Mouse (Mus musculus): ENCODE data around the gene Schip1. TPM values are rescaled to one million over a fixed set of nuclear protein-coding genes. Genes with fewer than 3 reads are reported as not detected.

The Schip1 gene
- 72.6 and 76.9 TPM in 2 replicates for polyA plus RNA-seq (2014; fragmentation: Nextera tagmentation; extraction: Ambion mirVana)

DNA sequence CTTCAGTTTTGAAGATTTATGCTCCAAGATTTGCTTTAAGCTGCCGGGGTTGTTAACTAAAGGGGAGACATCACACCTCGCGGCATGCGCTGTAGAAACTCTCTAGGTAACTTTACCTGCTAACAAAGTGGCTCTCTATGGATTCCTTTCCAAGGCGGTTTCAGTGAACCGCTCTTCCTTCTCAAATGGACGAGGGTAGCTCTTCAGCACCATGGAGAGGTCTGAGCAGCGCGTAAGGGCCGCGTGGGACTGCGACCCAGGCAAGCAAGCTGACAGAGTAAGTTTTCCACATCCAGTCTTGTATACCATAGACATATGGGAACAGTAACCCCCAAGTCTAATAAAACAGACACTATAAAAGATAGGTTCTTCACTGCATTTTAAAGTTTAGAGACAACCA lies at the start of gene Schip1:
Schip1 (plus strand) TSS at position 72 of the 400 bp plus-strand sequence.
- no peaks in the 10 kb centered on the region for H3K27me3 ChIP-seq (ENCODE audit: control insufficient read depth, insufficient read depth, low read length)
- H3K4me2 ChIP-seq (ENCODE audit: low read depth, low read length, severe bottlenecking) = no peak within 1 kb of the TSS
- no peaks in the 10 kb centered on the region for H3K9me3 ChIP-seq (ENCODE audit: control insufficient read depth, low read length)
- no peak for ATAC-seq (replicated peaks; ENCODE audit: low FRiP score)
- no peaks in the 10 kb centered on the region for H3K4me1 ChIP-seq (replicated peaks; ENCODE audit: control insufficient read depth, insufficient read depth, low read length)
- no peak within 1 kb of the TSS for H3K4me3 ChIP-seq (ENCODE audit: low read depth, low read length)
- no peak within 1 kb of the TSS for H3K27ac ChIP-seq (ENCODE audit: low read depth, low read length)
- 41% methylated on average over 12 of the region's 12 CpGs for WGBS
- DNase-seq (ENCODE audit: low spot score) = peak; percentile 72
- H3K36me3 ChIP-seq (ENCODE audit: control insufficient read depth, insufficient read depth, low read length) = no peaks in the 10 kb centered on the region
- no peak within 1 kb of the TSS for H3K9ac ChIP-seq (ENCODE audit: low read length)

DNA sequence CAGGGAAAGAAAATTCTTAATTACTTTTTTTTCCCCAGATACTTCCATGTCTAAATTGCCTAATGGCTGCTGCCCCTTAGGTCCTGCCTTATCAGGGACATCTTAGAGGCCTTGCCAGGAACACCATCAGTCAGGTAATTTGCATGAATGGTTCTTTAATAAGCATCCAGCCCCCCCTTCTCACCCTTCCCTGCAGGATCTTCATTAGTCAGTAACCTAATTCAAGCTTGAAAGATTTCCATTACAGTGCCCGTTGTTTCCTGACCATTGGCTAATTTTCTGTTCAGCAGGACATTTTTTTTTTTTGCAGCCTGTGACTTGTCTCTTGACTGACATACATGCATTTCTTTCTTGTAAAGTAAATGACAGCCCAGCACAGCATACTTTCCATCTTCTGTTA lies 48.8 kb upstream of the Schip1 start:
- no peak overlapping the region for H3K27ac ChIP-seq (ENCODE audit: low read depth, low read length)
- WGBS = 25% methylated on average over 1 of the region's 1 CpGs
- H3K4me3 ChIP-seq (ENCODE audit: low read depth, low read length) = no peak overlapping the region
- H3K4me2 ChIP-seq (ENCODE audit: low read depth, low read length, severe bottlenecking) = no peak overlapping the region
- no peaks in the 10 kb centered on the region for H3K4me1 ChIP-seq (replicated peaks; ENCODE audit: control insufficient read depth, insufficient read depth, low read length)
- H3K9me3 ChIP-seq (ENCODE audit: control insufficient read depth, low read length) = no peaks in the 10 kb centered on the region
- no peak overlapping the region for H3K9ac ChIP-seq (ENCODE audit: low read length)
- no peaks in the 10 kb centered on the region for H3K27me3 ChIP-seq (ENCODE audit: control insufficient read depth, insufficient read depth, low read length)
- ATAC-seq (replicated peaks; ENCODE audit: low FRiP score) (no peak; the same call in 1 of the 2 replicates), DNase-seq (ENCODE audit: low spot score) (no peak)
- no peaks in the 10 kb centered on the region for H3K36me3 ChIP-seq (ENCODE audit: control insufficient read depth, insufficient read depth, low read length)

DNA sequence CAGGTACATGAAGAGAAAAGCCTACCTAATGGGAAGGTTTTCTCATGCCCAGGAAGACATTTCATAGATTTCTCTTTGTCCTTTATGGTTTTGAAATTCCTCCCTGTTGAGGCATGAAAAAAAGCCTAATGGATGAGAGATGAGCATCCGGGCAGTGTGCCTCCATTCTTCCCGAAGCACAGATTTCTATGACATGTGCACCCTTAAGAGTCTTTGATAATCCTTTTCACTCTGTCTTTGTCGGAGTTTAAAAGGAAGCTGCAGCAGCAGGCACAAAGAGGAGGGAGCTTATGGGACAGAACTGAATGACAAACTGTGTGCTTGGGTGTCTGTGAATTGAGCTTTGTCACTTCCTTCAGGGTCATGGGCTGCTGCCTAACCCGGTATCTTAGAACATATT lies 45.2 kb upstream of the Schip1 start:
- Histone ChIP-seq H3K36me3 (ENCODE audit: control insufficient read depth, insufficient read depth, low read length) (no peaks in the 10 kb centered on the region), H3K4me3 (ENCODE audit: low read depth, low read length) (no peak overlapping the region), H3K27me3 (ENCODE audit: control insufficient read depth, insufficient read depth, low read length) (no peaks in the 10 kb centered on the region), H3K4me1 (replicated peaks; ENCODE audit: control insufficient read depth, insufficient read depth, low read length) (no peaks in the 10 kb centered on the region), H3K27ac (ENCODE audit: low read depth, low read length) (no peak overlapping the region), H3K9ac (ENCODE audit: low read length) (no peak overlapping the region), H3K9me3 (ENCODE audit: control insufficient read depth, low read length) (no peaks in the 10 kb centered on the region), H3K4me2 (ENCODE audit: low read depth, low read length, severe bottlenecking) (no peak overlapping the region)
- ATAC-seq (replicated peaks; ENCODE audit: low FRiP score) (no peak), DNase-seq (ENCODE audit: low spot score) (no peak)
- WGBS = 35% methylated on average over 4 of the region's 4 CpGs

DNA sequence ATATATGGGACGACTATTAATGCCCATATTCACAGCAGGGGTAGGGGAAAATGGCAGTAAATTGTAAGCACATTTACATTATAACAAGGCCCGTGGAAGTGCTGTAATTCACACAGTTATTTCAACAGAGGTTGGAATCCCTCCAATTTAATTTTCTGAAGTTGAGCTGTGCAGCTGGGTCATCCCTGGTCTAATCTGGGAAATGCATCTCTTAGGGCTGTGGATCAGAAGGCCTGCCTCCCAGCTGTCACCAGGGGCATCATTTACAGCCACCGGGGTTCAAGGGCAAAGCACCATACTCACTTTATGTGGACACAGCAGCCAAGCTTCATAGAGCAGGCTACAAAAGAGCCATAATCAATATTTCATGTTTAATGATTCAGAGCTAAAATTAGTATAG lies 28.5 kb upstream of the Schip1 start:
- H3K27me3 ChIP-seq (ENCODE audit: control insufficient read depth, insufficient read depth, low read length) = no peaks in the 10 kb centered on the region
- no peak overlapping the region for H3K4me3 ChIP-seq (ENCODE audit: low read depth, low read length)
- H3K27ac ChIP-seq (ENCODE audit: low read depth, low read length) = no peak overlapping the region
- no peak for ATAC-seq (replicated peaks; ENCODE audit: low FRiP score)
- H3K4me2 ChIP-seq (ENCODE audit: low read depth, low read length, severe bottlenecking) = no peak overlapping the region
- 72% methylated on average over 3 of the region's 3 CpGs for whole genome bisulfite sequencing
- no peaks in the 10 kb centered on the region for H3K4me1 ChIP-seq (replicated peaks; ENCODE audit: control insufficient read depth, insufficient read depth, low read length)
- no peak for DNase-seq (ENCODE audit: low spot score)
- H3K36me3 ChIP-seq (ENCODE audit: control insufficient read depth, insufficient read depth, low read length) = no peaks in the 10 kb centered on the region
- H3K9me3 ChIP-seq (ENCODE audit: control insufficient read depth, low read length) = no peaks in the 10 kb centered on the region
- H3K9ac ChIP-seq (ENCODE audit: low read length) = no peak overlapping the region

DNA sequence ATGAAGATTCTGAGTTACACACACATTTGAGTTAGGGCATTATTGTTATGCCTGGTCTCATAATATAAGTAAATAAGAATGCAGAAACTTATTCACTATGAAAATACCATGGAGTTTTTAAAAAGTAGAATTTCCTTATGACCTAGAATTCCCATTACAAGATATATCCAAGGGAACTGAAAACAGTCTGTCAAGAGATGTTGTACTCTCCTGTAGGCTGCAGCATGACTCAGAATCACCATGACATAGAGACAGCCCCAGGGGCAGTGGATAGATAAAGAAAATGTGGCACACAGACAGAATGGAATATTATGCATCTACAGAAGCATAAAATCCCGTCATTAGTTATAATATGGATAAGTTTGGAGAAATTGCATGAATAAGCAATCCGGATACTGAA lies 21.7 kb upstream of the Schip1 start:
- Histone ChIP-seq H3K9me3 (ENCODE audit: control insufficient read depth, low read length) (no peaks in the 10 kb centered on the region), H3K36me3 (ENCODE audit: control insufficient read depth, insufficient read depth, low read length) (no peaks in the 10 kb centered on the region), H3K9ac (ENCODE audit: low read length) (no peak overlapping the region), H3K4me1 (replicated peaks; ENCODE audit: control insufficient read depth, insufficient read depth, low read length) (no peaks in the 10 kb centered on the region), H3K4me2 (ENCODE audit: low read depth, low read length, severe bottlenecking) (no peak overlapping the region), H3K27ac (ENCODE audit: low read depth, low read length) (no peak overlapping the region), H3K4me3 (ENCODE audit: low read depth, low read length) (no peak overlapping the region), H3K27me3 (ENCODE audit: control insufficient read depth, insufficient read depth, low read length) (no peaks in the 10 kb centered on the region)
- DNase-seq (ENCODE audit: low spot score) = no peak
- 96% methylated on average over 2 of the region's 2 CpGs for WGBS
- ATAC-seq (replicated peaks; ENCODE audit: low FRiP score) = no peak

DNA sequence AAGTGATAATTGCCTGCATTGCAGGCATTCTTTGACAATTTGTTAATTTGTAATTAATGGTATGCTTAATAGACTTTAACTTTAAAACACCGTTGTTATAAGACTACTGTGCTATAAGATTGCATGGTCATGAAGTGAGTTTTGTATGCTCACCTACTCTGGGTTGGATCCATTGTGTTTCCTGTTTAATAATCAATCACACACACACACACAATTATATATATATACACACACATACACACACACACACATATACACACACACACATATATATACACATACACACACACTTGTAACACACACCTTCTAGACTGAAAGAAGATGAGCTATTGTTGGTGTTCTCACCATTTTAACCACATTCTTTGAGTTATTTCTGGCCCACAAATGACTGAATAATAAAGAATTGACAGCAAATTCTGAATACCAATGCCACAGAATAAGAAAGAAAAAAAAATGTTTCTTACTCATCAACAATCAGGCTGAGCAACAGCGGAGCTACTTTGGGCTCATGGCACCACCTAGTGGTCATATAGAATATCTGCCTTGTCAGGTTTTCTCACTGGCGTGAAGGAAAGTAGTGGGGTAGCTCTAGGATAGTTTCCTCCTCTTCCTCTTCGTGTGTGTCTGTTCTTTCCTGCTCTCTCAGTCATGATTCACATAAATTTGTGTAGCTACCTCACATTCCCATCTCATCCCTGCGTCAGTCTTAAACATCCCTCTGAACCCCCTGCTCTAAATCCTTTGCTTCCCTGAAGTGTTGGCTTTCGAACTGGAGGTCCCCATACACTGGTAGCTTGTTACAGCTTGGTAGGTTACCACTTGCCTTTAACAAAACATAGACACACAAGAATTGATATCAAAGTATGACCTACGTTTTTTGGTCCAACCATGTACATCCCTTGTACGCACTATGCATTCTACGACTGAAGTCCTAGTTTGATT lies 18.9 kb upstream of the Schip1 start:
- Histone ChIP-seq H3K27me3 (ENCODE audit: control insufficient read depth, insufficient read depth, low read length) (no peaks in the 10 kb centered on the region), H3K36me3 (ENCODE audit: control insufficient read depth, insufficient read depth, low read length) (no peaks in the 10 kb centered on the region), H3K9me3 (ENCODE audit: control insufficient read depth, low read length) (no peaks in the 10 kb centered on the region), H3K4me2 (ENCODE audit: low read depth, low read length, severe bottlenecking) (no peak overlapping the region), H3K4me3 (ENCODE audit: low read depth, low read length) (no peak overlapping the region), H3K4me1 (replicated peaks; ENCODE audit: control insufficient read depth, insufficient read depth, low read length) (no peaks in the 10 kb centered on the region), H3K9ac (ENCODE audit: low read length) (no peak overlapping the region), H3K27ac (ENCODE audit: low read depth, low read length) (no peak overlapping the region)
- ATAC-seq (replicated peaks; ENCODE audit: low FRiP score) (0 out of 2 replicates have a peak, but pooled peaks have one; percentile 65), DNase-seq (ENCODE audit: low spot score) (peak; percentile 64)
- 54% methylated on average over 9 of the region's 9 CpGs for WGBS

DNA sequence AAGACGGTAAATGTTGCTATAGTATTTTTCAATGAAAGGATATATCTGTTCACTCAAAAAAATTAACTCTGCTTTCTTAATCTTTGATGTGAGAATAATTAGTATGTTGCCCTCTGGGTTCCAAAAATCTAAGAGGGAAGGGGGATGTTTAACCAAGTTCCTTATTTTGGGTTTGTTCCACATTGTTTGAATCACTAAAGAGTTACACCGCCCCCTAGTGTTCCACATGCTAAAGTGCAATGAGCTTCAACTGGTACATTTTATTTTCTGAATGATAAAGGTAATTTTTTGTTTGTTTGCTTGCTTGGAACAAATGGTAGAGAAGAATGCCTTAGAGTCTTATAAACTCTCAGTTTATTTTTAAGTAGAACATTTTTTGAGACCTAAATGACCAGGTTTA lies 11.1 kb upstream of the Schip1 start:
- H3K9ac ChIP-seq (ENCODE audit: low read length) = no peak overlapping the region
- DNase-seq (ENCODE audit: low spot score) = no peak
- no peaks in the 10 kb centered on the region for H3K9me3 ChIP-seq (ENCODE audit: control insufficient read depth, low read length)
- ATAC-seq (replicated peaks; ENCODE audit: low FRiP score) = no peak
- H3K36me3 ChIP-seq (ENCODE audit: control insufficient read depth, insufficient read depth, low read length) = no peaks in the 10 kb centered on the region
- H3K27ac ChIP-seq (ENCODE audit: low read depth, low read length) = no peak overlapping the region
- no peak overlapping the region for H3K4me3 ChIP-seq (ENCODE audit: low read depth, low read length)
- H3K4me2 ChIP-seq (ENCODE audit: low read depth, low read length, severe bottlenecking) = no peak overlapping the region
- no peaks in the 10 kb centered on the region; the same call in 1 of the 2 replicates for H3K27me3 ChIP-seq (ENCODE audit: control insufficient read depth, insufficient read depth, low read length)
- WGBS = 47% methylated on average over 2 of the region's 2 CpGs
- no peaks in the 10 kb centered on the region for H3K4me1 ChIP-seq (replicated peaks; ENCODE audit: control insufficient read depth, insufficient read depth, low read length)

DNA sequence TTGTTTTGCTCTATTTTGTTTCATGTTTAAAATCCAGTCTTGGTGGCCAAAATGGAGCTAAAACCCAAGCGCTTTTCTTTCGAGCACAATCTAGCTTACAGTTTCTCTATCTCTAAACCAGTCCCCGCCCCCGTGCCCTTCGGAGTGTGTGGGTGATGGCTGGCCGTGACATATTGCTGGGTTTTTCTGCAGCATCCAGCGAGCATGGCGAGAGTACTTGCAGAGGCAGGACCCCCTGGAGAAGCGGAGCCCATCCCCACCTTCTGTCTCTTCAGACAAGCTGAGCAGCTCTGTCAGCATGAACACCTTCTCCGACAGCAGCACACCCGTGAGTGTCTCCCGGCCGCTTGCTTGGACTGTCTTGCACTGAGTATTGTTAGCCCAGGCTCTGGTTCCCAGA lies 9.5 kb upstream of the Schip1 start:
- Histone ChIP-seq H3K9ac (ENCODE audit: low read length) (no peak overlapping the region), H3K27ac (ENCODE audit: low read depth, low read length) (no peak overlapping the region), H3K4me3 (ENCODE audit: low read depth, low read length) (no peak overlapping the region), H3K4me1 (replicated peaks; ENCODE audit: control insufficient read depth, insufficient read depth, low read length) (no peaks in the 10 kb centered on the region), H3K27me3 (ENCODE audit: control insufficient read depth, insufficient read depth, low read length) (no peaks in the 10 kb centered on the region; the same call in 1 of the 2 replicates), H3K4me2 (ENCODE audit: low read depth, low read length, severe bottlenecking) (no peak overlapping the region), H3K9me3 (ENCODE audit: control insufficient read depth, low read length) (no peaks in the 10 kb centered on the region), H3K36me3 (ENCODE audit: control insufficient read depth, insufficient read depth, low read length) (no peaks in the 10 kb centered on the region)
- no peak for ATAC-seq (replicated peaks; ENCODE audit: low FRiP score)
- DNase-seq (ENCODE audit: low spot score) = no peak
- 71% methylated on average over 13 of the region's 13 CpGs for WGBS
